Mouse (Mus musculus) testis, postnatal 10 days (tissue): ENCODE data around the gene Prpsap1.

ENCODE experiments used
- DNase-seq: peaks from one replicate; pipeline ENCODE4 v3.0.0; 2021; ENCODE audit warnings: low spot score

The Prpsap1 gene

GRCm38 (mm10) chr11:116493795-116494252, at the start of gene Prpsap1:
Prpsap1 (minus strand) TSS chr11:116494202.
- DNase-seq: peak; percentile 70

GRCm38 (mm10) chr11:116543110-116543509, 49.1 kb upstream of the Prpsap1 start:
- peak; percentile 71 for DNase-seq

GRCm38 (mm10) chr11:116541183-116541582, 47.2 kb upstream of the Prpsap1 start:
- DNase-seq: no peak

GRCm38 (mm10) chr11:116538142-116538735, 44.2 kb upstream of the Prpsap1 start:
- DNase-seq: no peak

GRCm38 (mm10) chr11:116537388-116537787, 43.4 kb upstream of the Prpsap1 start:
- DNase-seq: no peak

- no peak for DNase-seq
These were observed 42.7 kb upstream of the Prpsap1 start for GRCm38 (mm10) chr11:116536685-116537084.

- DNase-seq: peak; percentile 82
These were observed 40.3 kb upstream of the Prpsap1 start for GRCm38 (mm10) chr11:116534154-116534865.

- peak; percentile 66 for DNase-seq
These were observed 39.5 kb upstream of the Prpsap1 start for GRCm38 (mm10) chr11:116533341-116534153.

- DNase-seq: peak; percentile 92
These were observed 38.9 kb upstream of the Prpsap1 start for GRCm38 (mm10) chr11:116532810-116533338.

- DNase-seq: peak; percentile 77
These were observed 38.3 kb upstream of the Prpsap1 start for GRCm38 (mm10) chr11:116532262-116532809.

GRCm38 (mm10) chr11:116531371-116532191, 37.6 kb upstream of the Prpsap1 start:
- DNase-seq: no peak

- DNase-seq: peak; percentile 43
These were observed 36.5 kb upstream of the Prpsap1 start, which contains the start of gene Sphk1 for GRCm38 (mm10) chr11:116530187-116531147. Sphk1 (plus strand) TSS chr11:116530925.

GRCm38 (mm10) chr11:116528636-116529320, 34.8 kb upstream of the Prpsap1 start:
- DNase-seq: no peak

- DNase-seq: peak; percentile 36
These were observed 29.7 kb upstream of the Prpsap1 start for GRCm38 (mm10) chr11:116523699-116524189.

GRCm38 (mm10) chr11:116522886-116523698, 29.1 kb upstream of the Prpsap1 start:
- peak; percentile 75 for DNase-seq

- DNase-seq: no peak
These were observed 28.0 kb upstream of the Prpsap1 start for GRCm38 (mm10) chr11:116522046-116522445.

GRCm38 (mm10) chr11:116521143-116521542, 27.1 kb upstream of the Prpsap1 start:
- peak; percentile 73 for DNase-seq

GRCm38 (mm10) chr11:116518482-116518881, 24.5 kb upstream of the Prpsap1 start:
- DNase-seq: no peak
